Mouse (Mus musculus) bone marrow macrophage, adult 2 months (primary cell): ENCODE measurements around the gene Gm45015.

Source experiments
- CTCF ChIP-seq: IDR thresholded peaks from 2 replicates; pipeline ENCODE4 v1.5.1; 2012; ENCODE audit warnings: low read depth, mild to moderate bottlenecking, low read length, moderate library complexity
- POLR2A ChIP-seq: IDR thresholded peaks from 2 replicates; pipeline ENCODE4 v1.6.1; 2012; ENCODE audit warnings: mild to moderate bottlenecking, low read depth, low read length, borderline replicate concordance

- TF ChIP-seq CTCF (no peak), POLR2A (no peak)
These were observed 26.7 kb upstream of the Gm45015 start for GRCm38 (mm10) chrX:73363291-73363690.
